Comparison of ENCODE assay signal across 25 mouse cellular contexts in genomic region chr3:142495146-142495655, GRCm38 (mm10). TPM values are rescaled to one million over a fixed set of nuclear protein-coding genes. Genes with fewer than 3 reads are reported as not detected.
"Had no signal": no experiment of that assay in that cellular context is flagged by ENCODE, and none has a peak within 500 bp of the region (broad histone marks: within the 10 kb centered on the region; RNA-seq: fewer than 3 reads in every experiment).

No protein-coding gene starts in this region.

- H3K9ac ChIP-seq: heart, embryonic 13.5 days; heart, embryonic 15.5 days; hindbrain, embryonic 12.5 days; hindbrain, embryonic 14.5 days; intestine, embryonic 15.5 days; limb, embryonic 12.5 days; liver, embryonic 13.5 days; liver, embryonic 15.5 days had no signal

- H3K27me3 ChIP-seq: heart, embryonic 13.5 days; heart, embryonic 15.5 days; hindbrain, embryonic 12.5 days; intestine, embryonic 15.5 days; liver, embryonic 13.5 days had no signal

- ATAC-seq: hindbrain, embryonic 16.5 days; intestine, embryonic 15.5 days had no signal

- H3K4me2 ChIP-seq: heart, embryonic 13.5 days; heart, embryonic 15.5 days; hindbrain, embryonic 12.5 days; hindbrain, embryonic 14.5 days; intestine, embryonic 15.5 days; limb, embryonic 12.5 days; liver, embryonic 11.5 days; liver, embryonic 13.5 days; liver, embryonic 15.5 days had no signal

- DNase-seq: gastrocnemius, postnatal 14 days; heart, postnatal 4 days; kidney, adult 11 months; kidney, adult 8-10 months; kidney, postnatal 10 days; kidney, postnatal 25 days; kidney, postnatal 4 days; liver; liver, embryonic 13.5 days had no signal

- H3K4me3 ChIP-seq: heart, embryonic 10.5 days; heart, embryonic 13.5 days; heart, embryonic 15.5 days; hindbrain, embryonic 10.5 days; hindbrain, embryonic 12.5 days; intestine, embryonic 15.5 days; layer of hippocampus, adult 2 months; left cerebral cortex, adult 2 months; limb, embryonic 10.5 days; limb, embryonic 12.5 days; liver, embryonic 13.5 days; liver, embryonic 15.5 days had no signal

- H3K4me1 ChIP-seq: hindbrain, embryonic 10.5 days; hindbrain, embryonic 12.5 days; intestine, embryonic 15.5 days; limb, embryonic 12.5 days; liver, embryonic 13.5 days; liver, embryonic 15.5 days had no signal

- H3K9me3 ChIP-seq: heart, embryonic 10.5 days; heart, embryonic 13.5 days; heart, embryonic 15.5 days; hindbrain, embryonic 10.5 days; hindbrain, embryonic 12.5 days; intestine, embryonic 15.5 days; limb, embryonic 10.5 days; limb, embryonic 12.5 days; liver, embryonic 13.5 days; liver, embryonic 15.5 days had no signal

- H3K27ac ChIP-seq: heart, embryonic 10.5 days; heart, embryonic 13.5 days; heart, embryonic 15.5 days; hindbrain, embryonic 10.5 days; hindbrain, embryonic 12.5 days; hindbrain, embryonic 14.5 days; intestine, embryonic 15.5 days; left cerebral cortex, adult 2 months; limb, embryonic 10.5 days; limb, embryonic 12.5 days; liver, embryonic 13.5 days; liver, embryonic 15.5 days had no signal

- H3K36me3 ChIP-seq: heart, embryonic 10.5 days; heart, embryonic 13.5 days; heart, embryonic 15.5 days; hindbrain, embryonic 10.5 days; hindbrain, embryonic 12.5 days; intestine, embryonic 15.5 days; limb, embryonic 10.5 days; limb, embryonic 12.5 days; liver, embryonic 13.5 days; liver, embryonic 15.5 days had no signal

RNA-seq across cellular contexts. Expression of gene Gbp5, which starts 1.4 kb away (rescaled TPM):
- polyA plus RNA-seq: heart, embryonic 10.5 days; kidney, embryonic 14.5 days; kidney, embryonic 16.5 days; limb, embryonic 12.5 days; liver, embryonic 11.5 days had no signal
